Mouse (Mus musculus): ENCODE measurements around the gene Gabpb2. TPM values are rescaled to one million over a fixed set of nuclear protein-coding genes. Genes with fewer than 3 reads are reported as not detected.

The Gabpb2 gene
- total and polyA plus RNA-seq, 2 experiments from 2014 or later, result 3.1 to 6.6 TPM

DNA sequence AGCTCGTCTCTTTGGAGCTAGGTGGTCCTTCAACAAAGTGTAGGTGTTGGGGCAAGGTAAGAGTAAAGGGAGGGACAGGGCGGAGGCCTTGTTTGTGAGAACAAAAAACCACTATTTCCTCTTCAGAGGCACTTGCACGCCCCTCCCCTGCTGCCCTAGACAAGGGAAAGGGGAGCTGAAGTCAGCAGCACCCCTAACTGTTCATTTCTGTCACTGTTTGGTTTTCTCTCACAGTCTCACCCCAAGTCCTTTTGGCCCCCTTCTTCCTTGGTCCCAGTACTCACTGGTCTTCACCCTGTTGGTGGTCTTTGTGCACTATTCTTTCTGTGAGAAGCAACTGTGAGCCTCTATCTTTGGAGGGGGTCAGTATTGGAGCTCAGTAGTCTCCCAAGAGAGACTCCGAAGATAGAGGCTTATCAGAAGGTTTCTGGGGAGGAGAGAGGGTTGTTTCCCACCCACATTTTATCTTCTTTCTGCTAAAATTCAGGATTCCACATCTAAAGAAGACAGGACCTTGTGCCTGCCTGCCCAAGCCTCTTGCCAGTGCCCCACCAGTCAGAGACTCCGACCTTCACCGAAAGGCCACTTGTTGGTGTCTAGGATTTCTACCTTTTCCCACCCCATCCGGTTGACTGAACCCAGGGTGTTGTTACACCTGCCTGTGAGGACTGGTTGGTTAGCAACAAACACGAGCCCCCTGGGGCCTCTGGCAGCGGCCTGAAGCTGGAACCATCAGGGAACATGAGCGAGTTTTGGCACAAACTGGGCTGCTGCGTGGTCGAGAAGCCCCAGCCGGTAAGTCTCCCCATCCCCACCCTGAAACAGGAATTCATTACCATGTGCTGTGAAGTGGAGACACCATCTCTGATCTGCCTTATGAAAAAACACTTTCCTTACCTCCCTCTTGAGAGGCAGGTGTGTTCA is 13.8 kb upstream of the Gabpb2 start, which contains the start of gene Mllt11:
Mllt11 (minus strand) TSS at position 874 of the 924 bp plus-strand sequence.
- H3K4me2 ChIP-seq (ENCODE audit: low read depth, low read length), result peak within 1 kb of the TSS; percentile 81
- peaks cover 24% of the 10 kb centered on the region for H3K4me1 ChIP-seq (ENCODE audit: control insufficient read depth, insufficient read depth)
- TF ChIP-seq EP300 (IDR thresholded peaks at IDR 0.05; ENCODE audit: low read depth), result no peak
- no peak for TF ChIP-seq CTCF (IDR thresholded peaks at IDR 0.05; ENCODE audit: low read depth)
- peaks cover 50% of the 10 kb centered on the region for H3K36me3 ChIP-seq (replicated peaks; ENCODE audit: control insufficient read depth, insufficient read depth, low read length)
- H3K27ac ChIP-seq (ENCODE audit: low read depth), result peak within 1 kb of the TSS; percentile 94
- H3K27me3 ChIP-seq (ENCODE audit: control insufficient read depth, insufficient read depth, low read length), result no peaks in the 10 kb centered on the region
- no peak for DNase-seq (ENCODE audit: low spot score)
- H3K9me3 ChIP-seq (replicated peaks; ENCODE audit: control insufficient read depth, low read length), result no peaks in the 10 kb centered on the region
- H3K9ac ChIP-seq (replicated peaks; ENCODE audit: low read depth, low read length), result 0 out of 2 replicates have a peak within 1 kb of the TSS, but pooled peaks have one; percentile 91
- ATAC-seq (ENCODE audit: insufficient read depth, low read depth), result no peak
- peak within 1 kb of the TSS; percentile 89; the same call in 1 of the 2 replicates for H3K4me3 ChIP-seq (ENCODE audit: low read depth, low read length)
- WGBS, result 69% methylated on average over 13 of the region's 13 CpGs

DNA sequence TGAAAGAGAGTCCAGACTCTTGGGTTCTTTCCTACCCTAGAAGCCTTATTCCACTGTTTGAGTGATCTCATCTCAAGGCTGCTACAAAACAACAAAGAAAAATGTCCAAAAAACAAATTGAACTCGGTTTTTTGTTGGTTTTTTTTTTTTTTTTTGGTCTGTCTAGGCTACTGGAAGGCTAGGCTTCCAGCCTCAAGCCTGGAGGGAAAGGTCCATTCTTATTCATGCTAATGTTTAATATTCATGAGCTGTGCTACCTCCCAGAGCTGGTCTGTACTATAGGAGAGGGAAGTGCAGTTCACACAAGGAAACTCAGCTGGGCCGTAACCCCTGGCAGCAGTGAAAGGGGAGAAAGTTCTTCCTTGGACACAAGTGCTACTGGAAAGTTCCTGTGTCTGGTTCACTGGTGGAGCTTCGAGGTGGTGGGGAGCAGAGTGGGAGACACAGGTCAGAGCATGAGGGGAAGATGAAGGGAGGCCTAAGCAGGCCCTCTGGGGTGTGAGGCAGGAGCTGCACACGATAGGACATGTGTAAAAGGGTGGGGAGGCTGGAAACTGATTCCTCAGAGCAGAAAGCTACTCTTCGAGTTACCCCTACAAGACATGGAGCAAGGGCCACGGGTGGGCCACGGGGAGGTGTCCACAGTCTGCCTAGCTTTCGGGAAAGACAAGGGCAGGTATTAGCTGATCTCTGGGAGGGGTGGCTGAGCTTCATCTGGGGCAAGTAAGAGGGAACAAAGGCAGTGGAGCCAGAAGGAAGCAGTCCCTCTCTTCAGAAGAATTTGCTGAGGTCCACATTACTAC is 13.0 kb upstream of the Gabpb2 start:
- H3K27me3 ChIP-seq (ENCODE audit: control insufficient read depth, insufficient read depth, low read length), result no peaks in the 10 kb centered on the region
- peaks cover 24% of the 10 kb centered on the region for H3K4me1 ChIP-seq (ENCODE audit: control insufficient read depth, insufficient read depth)
- peak overlapping the region; percentile 89 for H3K4me3 ChIP-seq (ENCODE audit: low read depth, low read length)
- H3K27ac ChIP-seq (ENCODE audit: low read depth), result peak overlapping the region; percentile 94
- TF ChIP-seq CTCF (IDR thresholded peaks at IDR 0.05; ENCODE audit: low read depth) (no peak), EP300 (IDR thresholded peaks at IDR 0.05; ENCODE audit: low read depth) (no peak)
- 48% methylated on average over 8 of the region's 8 CpGs for WGBS
- ATAC-seq (ENCODE audit: insufficient read depth, low read depth) (no peak), DNase-seq (ENCODE audit: low spot score) (no peak)
- H3K36me3 ChIP-seq (replicated peaks; ENCODE audit: control insufficient read depth, insufficient read depth, low read length), result peaks cover 42% of the 10 kb centered on the region
- no peaks in the 10 kb centered on the region for H3K9me3 ChIP-seq (replicated peaks; ENCODE audit: control insufficient read depth, low read length)
- H3K9ac ChIP-seq (replicated peaks; ENCODE audit: low read depth, low read length), result peak overlapping the region; percentile 91; the same call in 1 of the 2 replicates
- H3K4me2 ChIP-seq (ENCODE audit: low read depth, low read length), result peak overlapping the region; percentile 81

DNA sequence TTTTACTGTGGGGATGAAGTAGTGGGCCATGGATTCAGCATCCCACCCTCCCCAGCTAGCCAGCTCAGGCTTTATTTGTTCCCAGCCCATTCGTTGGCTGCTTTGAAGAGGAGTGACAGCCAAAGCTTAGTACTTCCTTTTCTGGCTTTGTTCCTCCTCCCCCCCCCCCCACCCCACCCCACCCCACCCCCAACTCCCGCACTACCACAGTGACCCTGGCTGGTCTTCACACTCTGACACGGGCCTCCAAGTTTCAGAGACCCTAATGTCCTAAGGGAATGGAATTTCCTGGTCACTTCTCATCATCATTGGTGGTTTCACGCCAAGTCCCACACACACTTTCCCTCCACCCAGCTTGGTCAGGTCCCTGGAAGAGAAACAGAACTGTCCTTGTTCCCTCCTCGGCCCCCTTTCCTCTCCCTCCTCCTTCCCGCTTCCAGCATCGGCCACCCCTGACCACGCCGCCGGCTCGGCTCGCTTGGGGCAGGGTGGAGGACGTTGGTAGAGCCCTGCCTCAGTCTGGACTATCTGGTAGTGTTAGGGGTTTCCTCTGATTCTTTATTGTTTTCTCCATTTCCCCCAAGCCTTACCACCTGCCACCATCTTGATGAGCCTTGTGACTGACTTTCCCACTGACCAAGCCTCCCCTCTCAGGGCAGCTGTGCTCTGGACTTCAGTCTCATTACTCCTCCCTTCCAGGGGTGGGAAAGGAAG is 12.2 kb upstream of the Gabpb2 start:
- peak overlapping the region; percentile 81 for H3K4me2 ChIP-seq (ENCODE audit: low read depth, low read length)
- ATAC-seq (ENCODE audit: insufficient read depth, low read depth) (peak; percentile 31), DNase-seq (ENCODE audit: low spot score) (peak; percentile 74)
- WGBS, result 23% methylated on average over 12 of the region's 13 CpGs
- H3K27me3 ChIP-seq (ENCODE audit: control insufficient read depth, insufficient read depth, low read length), result no peaks in the 10 kb centered on the region
- TF ChIP-seq EP300 (IDR thresholded peaks at IDR 0.05; ENCODE audit: low read depth) (no peak), CTCF (IDR thresholded peaks at IDR 0.05; ENCODE audit: low read depth) (no peak)
- H3K36me3 ChIP-seq (replicated peaks; ENCODE audit: control insufficient read depth, insufficient read depth, low read length), result peaks cover 34% of the 10 kb centered on the region
- H3K27ac ChIP-seq (ENCODE audit: low read depth), result peak overlapping the region; percentile 94
- peak overlapping the region; percentile 91 for H3K9ac ChIP-seq (replicated peaks; ENCODE audit: low read depth, low read length)
- H3K9me3 ChIP-seq (replicated peaks; ENCODE audit: control insufficient read depth, low read length), result no peaks in the 10 kb centered on the region
- peak overlapping the region; percentile 89 for H3K4me3 ChIP-seq (ENCODE audit: low read depth, low read length)
- peaks cover 24% of the 10 kb centered on the region for H3K4me1 ChIP-seq (ENCODE audit: control insufficient read depth, insufficient read depth)

DNA sequence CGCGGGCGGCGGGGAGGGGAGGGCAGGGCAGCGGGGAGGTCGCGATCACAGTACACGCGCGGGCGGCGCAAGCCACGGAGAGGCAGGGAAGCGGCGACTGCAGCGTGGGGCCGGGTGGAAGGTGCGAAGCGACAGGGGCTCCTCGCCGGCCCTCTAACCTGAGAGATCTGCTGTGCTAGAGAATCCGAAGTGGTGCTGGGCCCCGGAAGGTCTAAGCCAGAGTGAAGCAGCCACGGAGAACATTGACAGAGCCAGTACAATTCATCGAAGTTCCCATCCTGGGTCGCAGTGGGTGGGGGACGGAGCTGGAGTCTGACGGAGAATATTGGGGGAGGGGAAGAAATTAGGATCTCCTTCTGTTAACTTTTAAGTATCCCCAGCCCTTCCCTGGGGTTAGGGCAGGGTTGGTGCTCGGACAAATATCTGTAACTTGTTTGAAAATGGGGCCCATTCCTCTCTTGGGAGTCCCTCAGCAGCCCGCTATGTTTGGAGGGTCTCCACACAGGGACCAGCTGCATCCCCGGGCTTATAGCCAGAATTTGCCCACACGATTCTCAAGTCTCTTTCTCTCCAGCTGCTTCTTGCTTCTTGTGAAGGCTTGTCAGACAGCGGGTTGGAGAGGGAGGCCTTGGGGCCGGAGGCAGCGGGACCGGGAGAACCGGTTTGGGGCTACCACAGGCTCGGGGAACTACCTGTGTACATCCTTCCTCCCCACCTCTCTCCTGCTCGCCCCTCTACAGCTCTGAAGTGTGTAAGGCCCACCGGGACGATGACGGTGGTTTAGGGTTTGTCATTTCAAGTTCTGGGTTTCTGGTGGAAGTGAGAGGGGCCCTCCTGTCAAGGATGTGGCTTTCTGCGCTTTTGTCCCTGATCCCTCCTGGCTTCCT is 11.4 kb upstream of the Gabpb2 start:
- peak overlapping the region; percentile 91 for H3K9ac ChIP-seq (replicated peaks; ENCODE audit: low read depth, low read length)
- ATAC-seq (ENCODE audit: insufficient read depth, low read depth) (peak; percentile 10; the same call in 1 of the 2 replicates), DNase-seq (ENCODE audit: low spot score) (no peak)
- 1% methylated on average over 35 of the region's 43 CpGs for WGBS
- peaks cover 26% of the 10 kb centered on the region for H3K36me3 ChIP-seq (replicated peaks; ENCODE audit: control insufficient read depth, insufficient read depth, low read length)
- H3K9me3 ChIP-seq (replicated peaks; ENCODE audit: control insufficient read depth, low read length), result no peaks in the 10 kb centered on the region
- no peaks in the 10 kb centered on the region for H3K27me3 ChIP-seq (ENCODE audit: control insufficient read depth, insufficient read depth, low read length)
- H3K27ac ChIP-seq (ENCODE audit: low read depth), result peak overlapping the region; percentile 94
- peaks cover 25% of the 10 kb centered on the region for H3K4me1 ChIP-seq (ENCODE audit: control insufficient read depth, insufficient read depth)
- H3K4me2 ChIP-seq (ENCODE audit: low read depth, low read length), result peak overlapping the region; percentile 81
- TF ChIP-seq EP300 (IDR thresholded peaks at IDR 0.05; ENCODE audit: low read depth) (no peak), CTCF (IDR thresholded peaks at IDR 0.05; ENCODE audit: low read depth) (no peak)
- H3K4me3 ChIP-seq (ENCODE audit: low read depth, low read length), result peak overlapping the region; percentile 89
